Mouse (Mus musculus) urinary bladder, postnatal 36 days (tissue): ENCODE data around the gene Klhl3.

Experiments
- DNase-seq, 2 experiments: peaks; one replicate each; pipeline ENCODE4 v3.0.0; 2022; ENCODE audit warnings: low spot score in 2 of 2, mixed read lengths in 1 of 2

Klhl3 gene

GRCm38 (mm10) chr13:58126126-58126525 is 12.7 kb upstream of the Klhl3 start:
- DNase-seq = no peak

GRCm38 (mm10) chr13:58124989-58125388 is 11.6 kb upstream of the Klhl3 start:
- DNase-seq = no peak

GRCm38 (mm10) chr13:58124278-58124677 is 10.9 kb upstream of the Klhl3 start:
- no peak for DNase-seq

GRCm38 (mm10) chr13:58123381-58123780 is 10.0 kb upstream of the Klhl3 start:
- no peak for DNase-seq

- no peak for DNase-seq
These were observed 9.4 kb upstream of the Klhl3 start for GRCm38 (mm10) chr13:58122786-58123297.

GRCm38 (mm10) chr13:58117318-58118017 is 4.1 kb upstream of the Klhl3 start:
- DNase-seq = peak; percentile 46 to 59

- no peak for DNase-seq
These were observed 3.4 kb upstream of the Klhl3 start for GRCm38 (mm10) chr13:58116801-58117200.

- DNase-seq = peak in 1 of 2 experiments; percentile 53
These were observed 1.8 kb upstream of the Klhl3 start for GRCm38 (mm10) chr13:58115227-58115626.

GRCm38 (mm10) chr13:58112601-58113041 is 771 bp downstream of the Klhl3 start:
- DNase-seq = no peak

- DNase-seq = no peak
These were observed 1.2 kb downstream of the Klhl3 start for GRCm38 (mm10) chr13:58112191-58112590.

- DNase-seq = no peak
These were observed 2.1 kb downstream of the Klhl3 start for GRCm38 (mm10) chr13:58111306-58111705.

- no peak for DNase-seq
These were observed 22.7 kb downstream of the Klhl3 start for GRCm38 (mm10) chr13:58090643-58091042.

- no peak for DNase-seq
These were observed 29.0 kb downstream of the Klhl3 start for GRCm38 (mm10) chr13:58084396-58084795.

GRCm38 (mm10) chr13:58083521-58083920 is 29.9 kb downstream of the Klhl3 start:
- no peak for DNase-seq

- no peak for DNase-seq
These were observed 30.3 kb downstream of the Klhl3 start for GRCm38 (mm10) chr13:58083048-58083447.

- no peak for DNase-seq
These were observed 35.0 kb downstream of the Klhl3 start for GRCm38 (mm10) chr13:58078361-58078760.

- no peak for DNase-seq
These were observed 38.5 kb downstream of the Klhl3 start for GRCm38 (mm10) chr13:58074881-58075280.

GRCm38 (mm10) chr13:58074466-58074865 is 38.9 kb downstream of the Klhl3 start:
- DNase-seq = no peak

GRCm38 (mm10) chr13:58073254-58073882 is 40.0 kb downstream of the Klhl3 start:
- no peak for DNase-seq

GRCm38 (mm10) chr13:58071209-58071608 is 42.2 kb downstream of the Klhl3 start:
- no peak for DNase-seq

- peak in 1 of 2 experiments; percentile 45 for DNase-seq
These were observed 42.9 kb downstream of the Klhl3 start for GRCm38 (mm10) chr13:58070504-58070903.

- no peak for DNase-seq
These were observed 44.8 kb downstream of the Klhl3 start for GRCm38 (mm10) chr13:58068421-58069209.
